Mouse (Mus musculus) thymus, adult 2 months (tissue): ENCODE data around the gene Ppfia1.

Experiments used
- CTCF ChIP-seq: fragments of 200-500 bp; IDR thresholded peaks from 2 replicates; pipeline ENCODE4 v1.5.1; 2012; ENCODE audit warnings: mild to moderate bottlenecking, control low read depth, low read length, moderate library complexity, borderline replicate concordance; ENCODE audit not compliant: control insufficient read depth, poor library complexity, insufficient read depth; ENCODE audit errors: extremely low read depth
- POLR2A ChIP-seq: fragments of 200-500 bp; IDR thresholded peaks from 2 replicates; pipeline ENCODE4 v1.6.1; 2012; ENCODE audit warnings: mild to moderate bottlenecking, low read length, control low read depth, moderate library complexity; ENCODE audit not compliant: control insufficient read depth, poor library complexity, insufficient read depth; ENCODE audit errors: extremely low read depth

DNA sequence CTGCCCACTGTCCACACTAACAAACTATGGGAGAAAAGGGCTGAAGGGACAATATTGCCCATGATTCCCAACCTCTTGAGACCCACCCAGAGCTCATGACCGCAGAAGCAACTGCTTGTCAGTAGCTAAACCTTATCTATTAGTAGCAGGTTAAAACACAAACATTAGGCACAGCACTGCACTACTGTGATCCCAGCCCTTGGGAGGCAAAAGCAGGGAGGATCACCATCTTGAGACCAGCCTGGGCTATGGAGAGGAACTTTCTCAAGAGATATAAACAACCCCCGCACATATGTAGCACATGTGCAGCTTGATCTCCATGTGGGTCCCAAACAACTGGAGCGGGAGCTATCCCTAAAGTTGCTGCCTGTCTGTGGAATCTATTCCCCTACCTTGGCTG, 30.1 kb downstream of the Ppfia1 start:
- TF ChIP-seq CTCF (no peak), POLR2A (no peak)
